Mouse (Mus musculus) spleen, embryonic (tissue): ENCODE results near the gene Evx1.

Source experiments
- CTCF ChIA-PET: fragments of 350-600 bp; sonication (Branson Sonifier 250); formaldehyde crosslinking; loops from one replicate; lab custom pipeline; 2022; lab: Charles Lee

Gene Evx1

GRCm38 (mm10) chr6:52313391-52314303 lies at the start of gene Evx1:
Gene Evx1 (plus strand): TSS chr6:52313498.
- CTCF ChIA-PET, result no interaction called here

DNA sequence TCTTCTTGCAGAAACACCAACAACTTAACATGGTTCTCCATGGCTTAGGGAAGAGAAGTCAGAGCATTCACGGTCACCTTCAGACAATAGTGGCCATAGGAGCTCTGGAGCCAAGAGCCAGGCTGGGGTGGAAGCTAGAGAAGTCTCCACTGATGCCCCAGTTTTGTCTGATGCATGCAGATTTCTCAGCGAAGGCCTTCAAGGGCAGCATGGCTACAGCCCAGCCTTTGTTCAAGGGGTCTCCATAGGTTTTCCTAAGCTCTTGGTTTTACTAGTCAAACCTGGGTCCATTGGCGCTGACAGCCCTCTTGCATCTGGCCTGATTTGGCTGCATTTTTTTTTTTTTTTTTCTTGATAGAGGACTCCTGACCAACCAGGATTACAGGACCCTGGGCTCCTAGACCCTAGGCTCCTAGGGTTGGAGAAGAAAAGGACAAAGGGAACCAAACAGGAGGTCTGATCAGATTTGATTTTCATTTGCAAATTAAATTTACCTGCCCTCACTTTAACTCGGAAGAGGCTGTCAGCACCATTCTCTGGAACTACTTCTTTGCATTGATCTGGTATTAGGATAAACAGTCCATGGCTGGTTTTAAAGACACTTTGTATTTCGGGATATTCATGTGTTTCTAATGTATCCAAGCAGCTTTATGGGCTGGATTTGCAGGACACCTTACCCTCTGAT lies 49.0 kb upstream of the Evx1 start:
- CTCF ChIA-PET, result interaction anchor here (0.6 kb wide), 1 partner anchor 830 kb away, joined by 4 read pairs; no protein-coding TSS in a partner anchor

DNA sequence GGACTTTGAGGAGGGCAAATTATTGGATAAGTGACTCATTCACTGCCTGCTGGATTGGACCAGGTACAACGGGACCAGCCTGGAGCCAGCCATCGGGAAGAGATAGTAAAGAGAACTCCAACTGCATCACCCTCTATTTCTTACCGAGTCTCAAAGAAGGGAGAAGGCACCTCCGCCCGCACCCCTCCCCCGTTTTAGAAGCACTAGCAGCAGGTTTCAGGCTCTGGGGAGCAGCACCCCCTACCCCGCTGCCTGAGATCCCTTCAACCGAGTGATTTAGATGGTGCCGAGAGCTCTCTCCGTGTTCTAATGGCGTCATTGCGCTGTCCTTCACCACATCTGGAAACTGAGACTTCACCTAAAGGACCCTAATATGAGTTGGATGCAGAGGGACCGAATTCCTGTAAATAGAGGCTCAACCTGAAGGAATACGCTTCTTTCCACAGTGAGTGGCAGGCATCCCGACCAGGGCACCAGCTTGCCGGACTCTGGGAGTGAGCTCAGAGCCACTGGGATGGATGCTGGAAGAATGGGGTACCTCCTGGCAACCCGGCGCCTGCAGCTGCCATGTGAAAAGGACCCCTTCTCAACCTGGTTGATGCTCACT lies 47.9 kb upstream of the Evx1 start:
- CTCF ChIA-PET, result interaction anchor here (1.5 kb wide), 1 partner anchor 12 kb away, joined by 3 read pairs; no protein-coding TSS in a partner anchor

GRCm38 (mm10) chr6:52265913-52266665 lies 47.2 kb upstream of the Evx1 start:
- CTCF ChIA-PET, result interaction anchor here (1.5 kb wide), 1 partner anchor 12 kb away, joined by 3 read pairs; no protein-coding TSS in a partner anchor

GRCm38 (mm10) chr6:52266666-52266985 lies 46.7 kb upstream of the Evx1 start:
- CTCF ChIA-PET, result interaction anchor here (1.5 kb wide), 1 partner anchor 11 kb away, joined by 3 read pairs; no protein-coding TSS in a partner anchor

- CTCF ChIA-PET, result interaction anchor here (1.5 kb wide), 1 partner anchor 11 kb away, joined by 3 read pairs; no protein-coding TSS in a partner anchor
Measured at GRCm38 (mm10) chr6:52267221-52267620, 46.1 kb upstream of the Evx1 start.

GRCm38 (mm10) chr6:52267691-52268090 lies 45.6 kb upstream of the Evx1 start:
- CTCF ChIA-PET, result no interaction called here

- CTCF ChIA-PET, result no interaction called here
Measured at GRCm38 (mm10) chr6:52268341-52268740, 45.0 kb upstream of the Evx1 start.

- CTCF ChIA-PET, result no interaction called here
Measured at GRCm38 (mm10) chr6:52268756-52269155, 44.5 kb upstream of the Evx1 start.

GRCm38 (mm10) chr6:52270494-52271480 lies 42.5 kb upstream of the Evx1 start:
- CTCF ChIA-PET, result interaction anchor here (0.6 kb wide), 1 partner anchor 184 kb away, joined by 3 read pairs; no protein-coding TSS in a partner anchor

DNA sequence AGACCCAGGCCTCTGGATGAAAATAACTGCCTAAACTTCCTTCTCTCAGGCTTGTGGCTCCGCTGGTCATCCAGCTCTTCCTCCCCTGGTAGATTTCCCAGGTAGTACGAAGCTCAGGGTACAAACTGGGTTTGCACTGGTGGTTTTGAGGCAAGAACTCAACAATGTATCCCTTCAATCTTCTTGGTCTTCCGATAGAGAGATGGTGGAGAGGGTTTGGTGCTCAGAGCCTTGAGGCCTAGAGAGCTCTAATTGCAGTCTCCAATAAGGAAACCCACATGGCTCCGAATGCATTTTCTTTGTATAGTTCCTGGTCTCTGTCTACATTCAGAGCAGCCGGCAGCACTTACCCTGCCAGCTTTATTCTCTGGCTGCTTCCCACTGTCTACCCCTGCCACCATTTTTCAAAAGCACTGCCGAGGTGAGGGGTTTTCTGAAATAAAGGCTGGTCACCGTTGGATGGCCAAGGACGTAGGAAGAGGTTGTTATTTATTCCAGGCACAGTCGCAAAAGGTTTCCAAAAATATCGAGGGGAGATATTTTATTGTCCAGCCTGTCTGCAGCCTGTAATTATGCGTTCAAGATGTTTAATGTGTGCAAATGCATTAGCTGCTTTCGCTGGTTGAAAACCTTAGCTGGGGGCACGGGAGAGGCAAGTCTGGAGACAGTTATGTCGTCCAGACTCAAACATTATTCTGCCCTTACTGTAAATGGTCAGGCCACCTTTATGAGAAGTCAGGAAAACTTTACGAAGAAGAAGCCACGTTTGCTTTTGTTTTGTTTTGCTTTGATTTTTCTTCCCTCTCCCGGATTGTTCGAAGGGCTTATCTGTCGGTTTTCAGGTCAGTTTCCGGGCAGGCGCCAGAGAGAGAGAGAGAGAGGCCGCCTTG lies 40.3 kb upstream of the Evx1 start:
- CTCF ChIA-PET, result interaction anchor here (0.7 kb wide), 1 partner anchor 23 kb away, joined by 3 read pairs; no protein-coding TSS in a partner anchor

DNA sequence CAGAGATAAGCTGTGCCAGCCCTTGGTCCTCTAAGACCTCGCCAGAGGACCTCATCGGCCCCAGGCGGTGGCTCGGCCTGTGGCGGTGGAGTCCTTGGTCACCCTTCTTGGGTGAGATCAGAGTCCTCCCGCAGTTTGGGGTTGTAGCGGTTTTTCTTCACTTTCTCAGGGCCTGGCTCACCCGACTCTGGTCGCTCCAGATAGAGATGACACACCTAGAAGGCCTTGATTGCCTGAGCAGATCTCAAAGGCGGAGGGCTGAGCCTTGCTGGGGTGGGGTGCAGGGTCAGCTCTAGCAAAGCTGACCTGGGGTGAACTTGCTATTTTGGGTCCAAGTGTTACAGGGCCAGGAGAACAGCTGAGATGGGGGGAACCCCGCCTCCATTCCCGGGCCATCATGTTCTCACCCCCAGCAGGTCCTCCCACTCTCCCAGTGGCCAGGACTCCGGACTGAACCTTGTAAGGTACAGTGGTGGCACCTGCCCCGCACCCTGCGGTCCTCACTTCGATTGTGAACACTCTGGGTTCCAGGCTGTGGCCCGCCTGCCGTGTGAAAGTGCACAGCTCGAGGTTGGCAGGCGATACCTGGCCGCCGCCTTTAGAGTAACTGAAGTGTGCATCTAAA lies 39.5 kb upstream of the Evx1 start:
- CTCF ChIA-PET, result no interaction called here

DNA sequence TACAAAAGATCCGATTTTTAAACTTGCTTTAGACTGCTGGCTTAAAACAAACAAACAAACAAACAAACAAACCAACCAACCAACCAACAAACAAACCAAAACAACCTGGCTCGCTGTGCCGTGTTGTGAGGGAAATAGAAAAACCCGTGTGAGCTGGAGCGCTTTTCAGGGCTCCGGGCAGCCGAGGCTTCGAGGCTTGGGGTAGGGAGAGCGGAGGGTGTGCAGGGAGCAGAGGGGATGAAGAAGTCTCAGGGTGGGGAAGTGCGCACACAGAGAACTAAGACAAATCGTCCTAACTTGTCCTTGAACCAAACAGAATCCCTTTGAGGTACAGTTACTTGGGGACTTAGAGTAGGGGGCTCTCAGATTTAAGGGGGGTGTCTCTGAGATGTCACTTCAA lies 38.7 kb upstream of the Evx1 start:
- CTCF ChIA-PET, result no interaction called here

DNA sequence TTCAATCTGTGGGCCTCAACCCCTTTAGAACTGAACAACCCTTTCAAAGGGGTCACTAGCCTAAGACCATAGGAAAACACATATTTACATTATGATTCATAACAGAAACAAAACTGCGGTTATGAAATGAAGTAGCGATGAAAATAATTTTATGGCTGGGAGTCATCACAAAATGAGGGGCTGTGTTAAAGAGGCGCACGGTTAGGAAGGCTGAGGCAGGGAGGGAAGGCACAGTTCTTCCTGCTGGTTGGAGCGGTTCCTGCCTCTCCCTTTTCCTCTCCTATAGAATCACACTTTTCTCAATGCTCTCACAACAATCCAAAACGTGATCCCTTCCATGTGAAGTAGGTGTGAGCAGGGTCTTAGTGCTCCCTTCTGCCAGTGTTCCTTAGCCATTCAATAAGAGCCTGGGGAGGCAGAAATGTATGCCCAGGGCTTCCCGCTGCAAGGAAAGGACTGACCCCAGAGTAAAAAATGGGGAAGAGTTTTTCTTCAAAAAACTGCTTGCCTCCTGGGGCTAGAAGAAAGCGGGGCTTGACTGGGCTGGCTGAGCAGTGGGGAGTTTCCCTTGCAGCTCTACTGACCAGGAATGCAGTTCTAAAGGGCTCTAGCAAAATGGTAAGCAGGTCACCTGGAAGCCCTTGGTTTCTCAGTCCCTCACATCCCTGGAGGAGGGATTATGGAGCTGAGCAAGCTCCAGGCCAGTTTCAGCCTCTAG lies 37.6 kb upstream of the Evx1 start:
- CTCF ChIA-PET, result interaction anchor here (0.6 to 0.7 kb wide), 2 partner anchors 67 to 1989 kb away, joined by 6 to 15 read pairs; no protein-coding TSS in a partner anchor

DNA sequence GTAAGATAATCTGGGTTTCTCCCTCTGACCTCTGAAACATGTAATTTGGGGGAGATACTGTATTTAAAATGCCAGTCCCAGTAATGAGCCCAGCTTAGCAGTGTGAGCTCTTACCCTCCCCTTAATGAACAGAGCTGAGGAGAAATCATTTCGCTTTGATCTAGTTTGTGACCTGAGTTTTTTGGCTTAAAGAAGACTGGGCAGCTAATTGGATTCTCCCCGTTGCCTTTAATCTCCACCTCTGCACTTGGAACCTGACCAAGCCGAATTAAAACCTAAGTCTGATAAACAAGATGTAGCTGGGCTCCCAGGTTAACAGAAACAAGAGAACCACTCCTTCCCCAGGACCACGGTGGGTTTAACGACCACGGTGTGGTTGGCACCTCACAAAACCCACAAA lies 36.9 kb upstream of the Evx1 start:
- CTCF ChIA-PET, result no interaction called here

DNA sequence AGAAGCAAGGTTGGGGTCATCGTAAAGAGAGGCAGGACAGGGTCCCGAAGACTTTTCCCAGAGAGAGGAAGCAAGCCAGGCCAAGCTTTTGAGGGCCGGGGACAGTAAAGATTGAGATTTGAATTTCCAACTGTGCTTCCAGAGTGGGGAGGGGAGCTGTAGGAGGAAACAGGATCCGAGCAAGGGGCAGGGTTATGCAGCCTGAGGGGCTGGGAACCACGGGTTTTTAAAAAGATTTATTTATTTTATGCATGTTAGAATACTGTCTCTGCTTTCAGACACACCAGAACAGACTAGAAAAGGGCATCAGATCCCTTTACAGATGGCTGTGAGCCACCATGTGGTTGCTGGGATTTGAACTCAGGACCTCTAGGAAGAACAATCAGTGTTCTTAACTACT lies 36.4 kb upstream of the Evx1 start:
- CTCF ChIA-PET, result no interaction called here

DNA sequence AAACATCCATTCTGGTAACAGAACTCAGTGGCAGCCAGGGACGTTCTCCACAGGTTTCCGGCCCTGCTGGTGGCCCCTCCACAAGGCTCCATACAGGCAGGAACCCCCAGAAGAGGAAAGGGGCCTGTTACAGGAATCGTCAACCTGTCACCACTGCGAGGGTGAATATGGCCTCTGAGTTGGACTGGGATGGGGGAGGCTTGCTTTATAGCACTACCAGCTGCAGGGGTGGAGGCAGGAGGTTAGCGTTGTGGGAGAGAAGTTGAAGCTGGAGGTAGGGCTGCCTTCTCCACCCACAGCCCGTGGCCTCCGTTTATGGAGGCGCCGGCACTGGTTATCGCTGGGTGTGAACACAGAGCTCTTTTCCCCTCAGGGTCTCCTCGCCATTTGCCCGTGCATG lies 32.2 kb upstream of the Evx1 start:
- CTCF ChIA-PET, result no interaction called here

GRCm38 (mm10) chr6:52283896-52284295 lies 29.4 kb upstream of the Evx1 start:
- CTCF ChIA-PET, result no interaction called here
